In genomic region chrX:41614920-41615319, GRCm38 (mm10) we compare ENCODE assay signal across 9 mouse cellular contexts.
DNase-seq lines count a peak whose midpoint lies in the region; ATAC-seq and TF ChIP-seq lines count a peak whose summit lies in the region.
"Had no signal": no experiment of that assay in that cellular context is flagged by ENCODE, and none has a peak within 500 bp of the region (broad histone marks: within the 10 kb centered on the region; RNA-seq: fewer than 3 reads in every experiment).

No protein-coding gene starts in this region.

- no peak overlapping the region for H3K9ac ChIP-seq in hindbrain, postnatal 0 days (replicated peaks; ENCODE audit: low read length)
- H3K9ac ChIP-seq: embryonic facial prominence, embryonic 15.5 days had no signal

- H3K4me1 ChIP-seq in hindbrain, postnatal 0 days (ENCODE audit: insufficient read depth, low read length): no peaks in the 10 kb centered on the region
- H3K4me1 ChIP-seq: embryonic facial prominence, embryonic 15.5 days had no signal

- H3K9me3 ChIP-seq in hindbrain, postnatal 0 days (ENCODE audit: low read length): no peaks in the 10 kb centered on the region
- H3K9me3 ChIP-seq: embryonic facial prominence, embryonic 15.5 days had no signal

- WGBS in hindbrain, postnatal 0 days: 25% methylated on average over 2 of the region's 2 CpGs

- no peak for ATAC-seq in CD4-positive, CD25-positive, alpha-beta regulatory T cell, adult 4 months
- ATAC-seq in hindbrain, postnatal 0 days: peak; percentile 49; the same call in 1 of the 2 replicates

- H3K27ac ChIP-seq in layer of hippocampus, adult 2 months: no peak overlapping the region
- no peak overlapping the region for H3K27ac ChIP-seq in hindbrain, postnatal 0 days
- H3K27ac ChIP-seq: embryonic facial prominence, embryonic 15.5 days had no signal

- peak; percentile 82 for TF ChIP-seq CTCF in layer of hippocampus, adult 2 months (conservative IDR thresholded peaks at IDR 0.05)
- peak; percentile 73 for TF ChIP-seq CTCF in hindbrain, postnatal 0 days (IDR thresholded peaks at IDR 0.05; ENCODE audit: low read depth)

- H3K4me3 ChIP-seq in layer of hippocampus, adult 2 months: no peak overlapping the region
- no peak overlapping the region for H3K4me3 ChIP-seq in hindbrain, postnatal 0 days (ENCODE audit: low read length)
- H3K4me3 ChIP-seq: embryonic facial prominence, embryonic 15.5 days had no signal

- no peaks in the 10 kb centered on the region for H3K27me3 ChIP-seq in hindbrain, postnatal 0 days (ENCODE audit: insufficient read depth, low read length)
- H3K27me3 ChIP-seq: embryonic facial prominence, embryonic 15.5 days had no signal

- peak; percentile 1 for DNase-seq in CD4-positive, CD25-positive, alpha-beta regulatory T cell, adult 2 months (ENCODE audit: low read depth, low spot score)
- peak; percentile 10 to 27 for DNase-seq in layer of hippocampus, adult 2 months (ENCODE audit: low spot score in 2 of 2)
- no peak for DNase-seq in layer of hippocampus, adult 9-11 months
- DNase-seq in adrenal gland, adult 8-10 months: peak; percentile 19
- peak; percentile 66 for DNase-seq in hindbrain, postnatal 0 days (ENCODE audit: low spot score)
- peak; percentile 29 for DNase-seq in lung, postnatal 36 days
- no peak for DNase-seq in spleen, adult 12 weeks (ENCODE audit: low spot score)

- no peak overlapping the region for H3K4me2 ChIP-seq in hindbrain, postnatal 0 days (ENCODE audit: low read depth, low read length)
- H3K4me2 ChIP-seq: embryonic facial prominence, embryonic 15.5 days had no signal

- no peaks in the 10 kb centered on the region for H3K36me3 ChIP-seq in hindbrain, postnatal 0 days (ENCODE audit: insufficient read depth, low read length)
- H3K36me3 ChIP-seq: embryonic facial prominence, embryonic 15.5 days had no signal

Comparison
In these comparisons a context has a peak if more than half of its experiments do, and no peak if none do; other contexts are left out.
1. DNase-seq: peak in CD4-positive, CD25-positive, alpha-beta regulatory T cell, adult 2 months (single experiment), layer of hippocampus, adult 2 months (2 of 2), adrenal gland, adult 8-10 months (single experiment), hindbrain, postnatal 0 days (single experiment) and lung, postnatal 36 days (single experiment); none in layer of hippocampus, adult 9-11 months (single experiment) and spleen, adult 12 weeks (single experiment).